Mouse (Mus musculus): ENCODE data around the gene Gm28372.

Gm28372 gene

DNA sequence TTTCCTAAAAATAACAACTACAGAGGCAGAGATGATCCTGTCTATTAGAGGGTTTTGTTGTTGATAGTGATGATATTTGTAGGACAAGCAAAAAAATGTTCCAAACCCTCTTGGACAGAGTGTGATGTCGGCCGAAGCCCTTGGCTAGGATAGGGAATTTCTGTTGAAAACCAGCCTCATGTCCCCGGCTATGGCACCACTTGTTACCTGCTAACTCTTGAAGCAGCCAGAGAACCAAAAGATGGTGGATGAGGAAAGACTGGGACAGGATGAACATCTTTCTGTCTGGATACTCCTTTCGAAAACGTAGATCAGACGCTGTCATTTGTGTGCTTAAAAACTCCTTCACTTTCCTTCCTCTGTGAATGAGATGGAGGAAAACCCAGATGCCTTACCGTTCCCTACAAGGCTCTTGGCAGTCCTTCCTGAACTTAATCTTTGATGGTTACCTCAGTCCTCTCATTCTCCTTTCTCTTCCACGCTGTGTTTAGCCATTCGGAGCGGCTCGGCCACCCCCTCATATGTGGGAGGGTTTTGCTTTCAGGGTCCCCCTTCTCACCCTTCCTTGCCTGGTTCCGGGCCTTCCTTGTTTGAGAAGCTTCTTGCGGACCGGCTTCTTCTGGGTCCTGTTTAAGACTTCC is 46.2 kb downstream of the Gm28372 start:
- in situ Hi-C loops (cut with MboI), result no loop called here

DNA sequence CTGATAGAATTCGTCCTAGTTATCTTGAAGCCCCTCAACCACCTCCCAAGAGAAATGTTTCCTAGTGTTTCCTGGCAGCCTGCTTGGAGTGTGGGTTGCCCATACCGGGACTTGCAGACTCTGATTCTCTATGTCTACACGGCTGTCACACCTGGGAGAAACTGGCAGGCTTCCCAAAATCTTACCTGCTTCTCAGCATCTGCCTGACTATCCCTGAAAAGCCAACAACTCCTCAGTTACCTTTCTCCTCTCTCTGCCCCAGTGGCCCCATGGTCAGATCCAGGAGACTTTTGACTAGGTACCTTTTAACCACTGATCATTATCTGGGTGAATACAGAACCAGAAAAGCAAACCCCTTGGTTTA is 46.7 kb downstream of the Gm28372 start:
- in situ Hi-C loops (cut with MboI), result no loop called here

GRCm38 (mm10) chr2:130452266-130452665 is 47.2 kb downstream of the Gm28372 start:
- in situ Hi-C loops (cut with MboI), result no loop called here

DNA sequence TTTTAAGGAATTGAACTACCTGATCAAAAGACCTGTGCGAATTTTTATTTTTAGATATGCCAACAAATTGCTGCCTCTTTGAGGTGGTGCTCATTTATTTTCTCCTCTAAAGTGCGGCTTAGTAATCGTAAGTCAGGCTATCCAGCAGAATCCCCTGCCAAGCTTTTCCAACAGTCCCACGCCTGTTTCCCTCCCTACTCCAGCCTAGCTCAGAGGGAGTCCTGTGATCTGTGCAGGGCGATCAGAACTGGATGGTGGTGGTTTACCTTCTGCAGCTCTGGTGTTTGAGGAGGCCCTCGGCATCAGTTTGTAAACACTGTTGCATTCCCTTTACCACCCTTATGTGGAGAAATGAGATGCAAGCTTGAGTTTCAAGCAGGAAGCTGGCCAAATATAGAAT is 48.4 kb downstream of the Gm28372 start:
- in situ Hi-C loops (cut with MboI), result no loop called here

DNA sequence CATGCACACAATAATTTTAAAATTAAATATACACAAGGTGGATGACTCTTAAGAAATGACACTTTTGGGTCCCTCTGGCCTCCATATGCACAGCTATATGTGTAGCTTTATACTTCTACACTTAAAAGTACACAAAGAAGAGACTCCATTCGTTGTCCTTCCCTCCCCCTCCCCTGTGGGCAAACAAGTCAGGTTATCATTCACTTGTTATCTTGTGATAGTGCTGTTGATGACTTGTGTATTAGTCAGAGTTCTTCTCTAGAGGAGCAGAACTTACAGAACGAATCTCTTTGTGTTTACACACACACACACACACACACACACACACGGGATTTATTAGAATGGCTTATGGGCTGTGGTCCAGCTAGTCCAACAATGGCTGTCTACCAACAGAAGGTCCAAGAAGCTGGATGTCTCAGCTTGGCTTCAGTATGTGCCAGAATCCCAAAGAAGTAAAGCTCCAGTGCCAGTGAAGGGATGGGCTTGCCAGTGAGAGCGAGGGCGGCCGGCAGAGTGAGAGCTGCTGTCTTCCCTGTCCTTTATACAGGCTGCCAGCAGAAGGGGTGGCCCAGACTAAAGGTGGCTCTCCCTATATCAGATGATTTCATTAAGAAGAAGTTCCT is 49.8 kb downstream of the Gm28372 start:
- in situ Hi-C loops (cut with MboI), result no loop called here
